Mouse (Mus musculus) embryo, embryonic 9.5 days (tissue): Measurements from ENCODE around the gene Gm20908.
"Not testable (repeated sequence)": the region's sequence is repeated elsewhere in the genome, so short reads cannot be mapped to it uniquely, and the experiment has no call there.

Source experiments
- DNase-seq: peaks from one replicate; pipeline ENCODE4 v3.0.0-alpha.2; 2017; ENCODE audit errors: extremely low spot score

The Gm20908 gene

GRCm38 (mm10) chrY:64472966-64473365, at the start of gene Gm20908:
TSS of gene Gm20908 (plus strand) at chrY:64473266.
- not testable (repeated sequence) for DNase-seq
